Mouse (Mus musculus): ENCODE results near the gene Alkbh4.

Alkbh4 gene

GRCm38 (mm10) chr5:136182049-136182448, 46.1 kb downstream of the Alkbh4 start:
- DNase-seq (ENCODE audit: low spot score) = no peak

- no peak for DNase-seq (ENCODE audit: low spot score)
Observed at GRCm38 (mm10) chr5:136182830-136183229, 46.9 kb downstream of the Alkbh4 start.

DNA sequence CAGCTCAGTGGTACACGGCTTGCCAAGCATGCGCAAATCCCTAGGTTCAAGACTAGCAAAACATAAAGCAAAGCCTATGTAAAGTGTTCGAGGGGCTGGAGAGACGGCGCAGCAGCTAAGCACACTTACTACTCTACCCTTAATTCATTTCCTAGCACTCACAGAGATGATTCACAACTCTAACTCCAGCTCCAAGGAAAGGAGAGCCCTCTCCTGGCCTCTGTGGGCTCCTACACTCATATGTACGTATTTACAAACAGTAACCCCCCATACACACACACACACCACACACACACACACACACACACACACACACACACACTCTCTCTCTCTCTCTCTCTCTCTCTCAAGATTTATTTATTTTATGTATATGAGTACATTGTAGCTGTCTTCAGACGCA, 47.8 kb downstream of the Alkbh4 start:
- DNase-seq (ENCODE audit: low spot score) = no peak

DNA sequence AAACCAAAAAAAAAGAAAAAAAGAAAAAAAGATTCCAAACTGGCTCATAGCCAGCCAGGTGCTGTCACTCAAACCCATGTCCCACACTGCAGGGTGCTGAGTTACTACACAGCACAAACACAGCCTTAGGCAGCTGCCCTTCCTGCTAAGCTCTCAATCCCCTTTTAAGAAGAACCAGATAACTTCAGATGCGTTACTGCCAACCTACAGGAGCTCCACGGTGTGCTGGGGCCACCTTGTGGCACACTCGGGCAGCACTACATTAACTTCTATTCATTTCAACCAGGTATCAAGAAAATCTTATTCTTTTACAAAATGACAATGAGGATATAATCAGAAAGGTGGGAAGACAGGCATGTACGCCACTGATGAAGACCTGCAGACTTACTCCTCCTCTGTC, 50.8 kb downstream of the Alkbh4 start:
- DNase-seq (ENCODE audit: low spot score) = no peak
